Mouse (Mus musculus): Measurements from ENCODE around the gene Maco1. TPM values are rescaled to one million over a fixed set of nuclear protein-coding genes. Genes with fewer than 3 reads are reported as not detected.
"Not testable (repeated sequence)": the region's sequence is repeated elsewhere in the genome, so short reads cannot be mapped to it uniquely, and the experiment has no call there.

Maco1 gene
- total and polyA plus RNA-seq, 2 experiments = 7.3 to 28.0 TPM

DNA sequence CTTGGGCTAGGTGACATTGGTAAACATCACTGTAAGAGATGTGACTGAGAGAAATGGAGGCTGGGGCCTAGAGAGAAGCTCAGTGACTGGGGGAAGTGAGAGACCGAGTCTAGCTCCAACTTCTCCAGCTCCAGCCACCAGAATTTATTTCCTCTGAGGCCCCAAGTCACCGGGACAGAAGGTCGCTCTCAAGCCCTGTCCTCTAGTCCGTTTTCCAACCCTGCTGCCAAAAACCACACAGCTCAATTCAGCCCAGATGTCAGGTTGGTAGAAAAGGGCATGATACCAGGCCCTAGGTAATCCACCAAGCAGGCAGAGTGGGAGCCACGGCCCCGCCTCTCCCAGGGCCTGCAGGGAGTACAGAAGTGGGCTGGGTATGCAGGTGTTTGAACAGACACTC lies 55.5 kb downstream of the Maco1 start:
- H3K27ac ChIP-seq (replicated peaks; ENCODE audit: insufficient read depth, low read depth, low read length) = peak overlapping the region; percentile 19
- no peak for TF ChIP-seq CTCF (IDR thresholded peaks at IDR 0.05; ENCODE audit: low read depth, low read length)
- no peak for TF ChIP-seq POLR2A (IDR thresholded peaks at IDR 0.05; ENCODE audit: extremely low read depth, insufficient read depth, low read length)
- no peaks in the 10 kb centered on the region for H3K27me3 ChIP-seq (ENCODE audit: control insufficient read depth, insufficient read depth, low read length)
- H3K9ac ChIP-seq (ENCODE audit: low read depth, low read length) = no peak overlapping the region
- H3K79me2 ChIP-seq (ENCODE audit: control insufficient read depth, insufficient read depth, low read length) = no peaks in the 10 kb centered on the region
- H3K4me3 ChIP-seq (ENCODE audit: insufficient read depth, low read depth, low read length) = no peak overlapping the region
- H3K4me1 ChIP-seq (ENCODE audit: control insufficient read depth, insufficient read depth, low read length) = peaks cover 19% of the 10 kb centered on the region
- no peaks in the 10 kb centered on the region; the same call in 1 of the 2 replicates for H3K36me3 ChIP-seq (ENCODE audit: control insufficient read depth, insufficient read depth, low read length)
- WGBS = 47% methylated on average over 6 of the region's 6 CpGs
- DNase-seq (ENCODE audit: extremely low read depth, low read depth, low spot score) = peak; percentile 73

DNA sequence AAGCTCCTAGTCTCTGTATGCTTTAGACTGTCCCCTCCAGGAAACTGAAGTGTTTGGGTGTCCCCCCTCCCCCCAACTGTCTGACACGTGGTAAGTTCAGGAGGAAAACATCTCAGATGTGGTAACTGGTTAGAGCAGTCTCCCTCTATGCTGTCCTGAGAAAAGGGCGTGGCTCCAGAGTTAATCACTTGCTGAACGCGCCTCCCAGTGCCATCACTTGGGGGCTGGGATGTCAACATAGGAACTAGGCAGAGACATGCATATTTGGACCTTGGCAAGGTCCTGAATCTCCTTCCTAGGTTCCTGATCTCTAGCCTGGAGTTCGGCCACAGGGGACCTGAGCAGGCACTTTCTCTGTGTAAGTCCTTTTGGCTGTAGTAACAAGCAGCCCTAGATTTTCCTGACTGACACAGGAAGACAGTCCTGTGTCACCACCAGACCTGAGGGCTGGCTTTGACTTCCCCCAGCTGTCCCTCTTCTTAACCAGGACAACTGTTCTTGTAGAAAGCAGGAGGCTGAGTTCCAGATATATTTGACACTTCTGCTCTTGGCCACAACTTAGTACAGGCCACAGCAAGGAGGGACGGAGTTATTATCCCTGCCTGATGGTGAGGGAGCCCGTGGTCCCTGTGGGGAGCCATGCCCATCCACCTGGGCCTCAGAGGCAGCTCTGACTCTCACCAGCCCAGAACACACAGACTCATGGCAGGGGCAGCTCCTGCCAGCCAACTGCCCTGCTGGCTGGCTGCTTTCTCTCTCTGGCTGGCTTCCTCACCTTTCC lies 56.4 kb downstream of the Maco1 start:
- H3K79me2 ChIP-seq (ENCODE audit: control insufficient read depth, insufficient read depth, low read length) = no peaks in the 10 kb centered on the region
- no peaks in the 10 kb centered on the region for H3K27me3 ChIP-seq (ENCODE audit: control insufficient read depth, insufficient read depth, low read length)
- H3K4me1 ChIP-seq (ENCODE audit: control insufficient read depth, insufficient read depth, low read length) = peaks cover 19% of the 10 kb centered on the region
- DNase-seq (ENCODE audit: extremely low read depth, low read depth, low spot score) = peak; percentile 49
- no peak overlapping the region for H3K4me3 ChIP-seq (ENCODE audit: insufficient read depth, low read depth, low read length)
- 58% methylated on average over 7 of the region's 7 CpGs for whole genome bisulfite sequencing
- TF ChIP-seq CTCF (IDR thresholded peaks at IDR 0.05; ENCODE audit: low read depth, low read length) = no peak
- no peak for TF ChIP-seq POLR2A (IDR thresholded peaks at IDR 0.05; ENCODE audit: extremely low read depth, insufficient read depth, low read length)
- H3K9ac ChIP-seq (ENCODE audit: low read depth, low read length) = no peak overlapping the region
- no peak overlapping the region for H3K27ac ChIP-seq (replicated peaks; ENCODE audit: insufficient read depth, low read depth, low read length)
- H3K36me3 ChIP-seq (ENCODE audit: control insufficient read depth, insufficient read depth, low read length) = no peaks in the 10 kb centered on the region

DNA sequence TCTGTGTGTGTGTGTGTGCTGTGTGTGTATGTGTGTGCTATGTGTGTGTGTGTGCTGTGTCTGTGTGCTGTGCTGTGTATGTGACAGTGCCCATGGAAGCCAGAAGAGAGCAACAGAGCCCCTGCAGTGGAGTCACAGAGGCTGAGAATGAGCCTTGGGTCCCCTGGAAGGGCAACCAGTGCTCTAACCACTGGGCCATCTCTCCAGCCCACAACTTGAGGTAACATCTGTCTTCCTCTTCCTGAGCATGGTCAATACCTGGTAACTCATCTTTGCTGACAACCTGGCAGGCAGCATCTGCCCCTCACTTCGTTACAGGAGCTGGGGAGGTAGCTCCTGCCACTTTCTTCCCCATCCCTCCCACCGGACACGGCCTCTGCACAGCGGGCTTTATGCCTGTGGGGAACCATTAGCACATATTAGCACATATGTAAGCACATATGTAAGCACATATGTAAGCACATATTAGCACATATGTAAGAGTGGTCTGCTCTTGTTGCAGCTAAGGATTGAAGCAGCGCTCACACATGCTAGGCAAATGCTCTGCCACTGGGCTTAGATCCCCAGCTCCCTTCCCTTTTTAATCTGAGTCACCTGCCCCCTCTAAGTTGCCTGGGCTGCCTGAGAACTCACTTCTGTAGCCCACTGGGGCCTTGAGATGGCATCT lies 57.2 kb downstream of the Maco1 start:
- Histone ChIP-seq H3K4me1 (ENCODE audit: control insufficient read depth, insufficient read depth, low read length) (peaks cover 19% of the 10 kb centered on the region), H3K27ac (replicated peaks; ENCODE audit: insufficient read depth, low read depth, low read length) (no peak overlapping the region), H3K27me3 (ENCODE audit: control insufficient read depth, insufficient read depth, low read length) (no peaks in the 10 kb centered on the region), H3K79me2 (ENCODE audit: control insufficient read depth, insufficient read depth, low read length) (no peaks in the 10 kb centered on the region), H3K4me3 (ENCODE audit: insufficient read depth, low read depth, low read length) (no peak overlapping the region), H3K36me3 (ENCODE audit: control insufficient read depth, insufficient read depth, low read length) (no peaks in the 10 kb centered on the region), H3K9ac (ENCODE audit: low read depth, low read length) (no peak overlapping the region)
- DNase-seq (ENCODE audit: extremely low read depth, low read depth, low spot score) = no peak
- 94% methylated on average over 5 of the region's 5 CpGs for WGBS
- TF ChIP-seq POLR2A (IDR thresholded peaks at IDR 0.05; ENCODE audit: extremely low read depth, insufficient read depth, low read length) (no peak), CTCF (IDR thresholded peaks at IDR 0.05; ENCODE audit: low read depth, low read length) (no peak)

DNA sequence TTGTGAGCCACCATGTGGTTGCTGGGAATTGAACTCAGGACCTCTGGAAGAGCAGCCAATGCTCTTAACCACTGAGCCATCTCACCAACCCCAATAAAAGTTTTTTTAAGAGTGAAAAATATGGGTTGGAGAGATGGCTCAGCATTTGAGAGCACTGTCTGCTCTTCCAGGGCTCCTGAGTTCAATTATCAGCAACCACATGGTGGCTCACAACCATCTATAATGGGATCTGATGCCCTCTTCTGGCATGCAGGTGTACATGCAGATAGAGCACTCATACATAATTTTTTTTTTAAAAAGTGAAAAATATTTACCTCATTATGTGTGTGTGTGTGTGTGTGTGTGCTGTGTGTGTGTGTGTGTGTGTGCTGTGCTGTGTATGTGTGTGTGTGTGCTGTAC lies 58.2 kb downstream of the Maco1 start:
- not testable (repeated sequence) for H3K79me2 ChIP-seq (ENCODE audit: control insufficient read depth, insufficient read depth, low read length); H3K9ac ChIP-seq (ENCODE audit: low read depth, low read length); H3K27ac ChIP-seq (replicated peaks; ENCODE audit: insufficient read depth, low read depth, low read length); H3K27me3 ChIP-seq (ENCODE audit: control insufficient read depth, insufficient read depth, low read length); H3K36me3 ChIP-seq (ENCODE audit: control insufficient read depth, insufficient read depth, low read length); DNase-seq (ENCODE audit: extremely low read depth, low read depth, low spot score); H3K4me3 ChIP-seq (ENCODE audit: insufficient read depth, low read depth, low read length)
- H3K4me1 ChIP-seq (ENCODE audit: control insufficient read depth, insufficient read depth, low read length) = peaks cover 19% of the 10 kb centered on the region

DNA sequence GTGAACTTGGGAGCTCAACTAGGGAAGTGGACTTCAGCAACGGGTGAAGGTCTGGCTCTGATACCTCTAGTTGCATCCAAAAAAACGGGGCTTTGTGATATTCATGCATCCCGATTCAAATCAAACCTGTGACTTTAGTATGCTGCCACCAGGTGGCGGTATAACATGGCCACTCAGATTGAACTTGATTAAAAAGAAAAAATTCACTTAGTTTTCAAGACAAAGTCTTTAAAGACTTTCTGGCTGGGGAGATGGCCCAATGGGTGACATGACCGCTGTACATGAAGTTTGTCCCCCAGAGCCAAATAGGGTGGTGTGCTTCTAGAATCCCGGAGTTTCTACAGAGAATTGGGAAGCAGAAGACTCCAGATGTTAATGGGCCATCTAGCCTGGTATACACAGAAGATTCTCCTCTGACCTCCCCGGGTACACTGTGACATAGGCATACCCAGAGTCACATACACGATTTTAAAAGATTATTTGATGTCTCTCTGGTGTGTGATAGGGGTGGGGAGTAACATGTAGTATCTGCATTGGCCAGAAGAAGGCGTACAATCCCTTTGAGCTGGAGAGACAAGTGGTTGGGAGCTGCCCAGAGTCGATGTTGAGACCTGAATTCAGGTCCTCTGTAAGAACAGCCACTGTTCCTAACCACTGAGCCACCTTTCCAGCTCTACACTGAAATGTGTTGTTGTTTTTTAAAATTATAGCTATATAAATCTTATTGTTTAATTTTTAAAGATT lies 59.8 kb downstream of the Maco1 start:
- H3K36me3 ChIP-seq (ENCODE audit: control insufficient read depth, insufficient read depth, low read length) = no peaks in the 10 kb centered on the region
- no peaks in the 10 kb centered on the region for H3K27me3 ChIP-seq (ENCODE audit: control insufficient read depth, insufficient read depth, low read length)
- no peaks in the 10 kb centered on the region for H3K79me2 ChIP-seq (ENCODE audit: control insufficient read depth, insufficient read depth, low read length)
- WGBS = 37% methylated on average over 10 of the region's 10 CpGs
- no peak overlapping the region for H3K9ac ChIP-seq (ENCODE audit: low read depth, low read length)
- peaks cover 12% of the 10 kb centered on the region; the same call in 1 of the 2 replicates for H3K4me1 ChIP-seq (ENCODE audit: control insufficient read depth, insufficient read depth, low read length)
- no peak overlapping the region for H3K4me3 ChIP-seq (ENCODE audit: insufficient read depth, low read depth, low read length)
- TF ChIP-seq CTCF (IDR thresholded peaks at IDR 0.05; ENCODE audit: low read depth, low read length) (peak; percentile 39), POLR2A (IDR thresholded peaks at IDR 0.05; ENCODE audit: extremely low read depth, insufficient read depth, low read length) (no peak)
- peak; percentile 60 for DNase-seq (ENCODE audit: extremely low read depth, low read depth, low spot score)
- H3K27ac ChIP-seq (replicated peaks; ENCODE audit: insufficient read depth, low read depth, low read length) = no peak overlapping the region
